Mouse (Mus musculus): ENCODE results near the gene Fkbp15. TPM values are rescaled to one million over a fixed set of nuclear protein-coding genes. Genes with fewer than 3 reads are reported as not detected.

Fkbp15 gene
- polyA plus RNA-seq, 1 experiment, result 22.1 TPM

DNA sequence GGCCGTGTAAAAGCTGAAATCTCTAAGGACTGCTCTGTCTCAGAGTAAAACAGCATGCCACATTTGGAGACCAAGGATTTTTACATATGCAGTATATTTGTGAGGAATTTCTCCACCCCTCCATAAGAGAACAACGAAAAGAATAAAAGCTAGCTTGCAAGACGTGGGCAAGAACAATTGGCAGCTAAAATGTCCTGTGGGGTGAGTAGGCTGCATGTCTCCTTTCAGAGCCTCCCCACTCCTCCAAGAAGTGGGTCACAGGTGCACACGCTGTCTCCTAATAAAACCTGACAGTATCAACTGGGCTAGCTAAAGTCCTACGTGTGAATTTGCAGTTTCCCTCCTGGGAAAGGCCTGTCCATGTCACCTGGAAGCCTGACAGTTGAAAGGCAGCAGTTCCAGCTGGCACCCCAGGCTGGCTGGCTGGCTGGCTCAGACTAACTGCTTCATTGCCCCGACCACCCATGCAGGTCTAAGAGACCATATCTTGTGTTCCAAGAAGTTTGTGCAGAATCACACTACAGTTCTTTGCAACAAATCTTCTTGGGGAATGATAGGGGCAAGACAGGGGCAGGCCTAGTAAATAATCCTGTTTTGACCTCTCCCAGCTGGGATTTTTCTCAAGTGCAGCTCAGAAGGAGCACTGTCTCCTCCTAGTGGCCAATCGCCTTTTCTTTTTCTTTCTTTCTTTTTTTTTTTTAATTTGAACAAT lies 97.1 kb downstream of the Fkbp15 start:
- no peaks in the 10 kb centered on the region for H3K9me3 ChIP-seq (replicated peaks; ENCODE audit: control insufficient read depth, insufficient read depth, low read length, poor library complexity, severe bottlenecking)
- no peaks in the 10 kb centered on the region for H3K36me3 ChIP-seq (ENCODE audit: control insufficient read depth, insufficient read depth, low read length, poor library complexity, severe bottlenecking)
- no peak overlapping the region for H3K4me3 ChIP-seq (ENCODE audit: low read depth, low read length)
- peaks cover 1% of the 10 kb centered on the region for H3K4me1 ChIP-seq (ENCODE audit: control insufficient read depth, insufficient read depth, low read length)
- H3K27me3 ChIP-seq (ENCODE audit: control insufficient read depth, insufficient read depth, low read length, poor library complexity, severe bottlenecking), result no peaks in the 10 kb centered on the region
- TF ChIP-seq EP300 (IDR thresholded peaks at IDR 0.05; ENCODE audit: insufficient read depth, low read depth, low read length) (no peak), POLR2A (IDR thresholded peaks at IDR 0.05; ENCODE audit: insufficient read depth, low read length) (no peak), CTCF (IDR thresholded peaks at IDR 0.05; ENCODE audit: low read depth, low read length) (no peak)
- no peak overlapping the region for H3K27ac ChIP-seq (ENCODE audit: insufficient read depth, low read length)
- no peak overlapping the region for H3K9ac ChIP-seq (ENCODE audit: low read depth, poor library complexity, severe bottlenecking)

DNA sequence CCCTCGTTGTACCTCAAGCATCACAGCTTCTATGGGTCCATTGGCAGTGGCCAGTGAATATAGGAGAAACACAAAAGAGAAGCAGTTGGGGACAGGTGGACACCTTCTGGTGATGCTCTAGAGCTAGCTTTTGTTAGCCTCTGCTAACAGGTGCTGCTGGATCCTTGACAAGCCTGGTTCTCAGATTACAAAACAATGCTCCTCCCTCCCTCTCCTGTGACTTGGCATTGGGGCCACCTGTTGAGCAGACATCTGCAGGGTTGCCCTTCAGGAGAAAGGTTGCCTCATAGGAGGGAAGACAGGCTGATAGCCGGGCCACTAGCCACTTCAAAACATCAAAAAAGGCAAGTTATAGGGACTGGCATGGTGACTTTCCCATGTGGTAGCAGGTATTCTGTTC lies 98.1 kb downstream of the Fkbp15 start, which contains the start of gene Slc31a2:
TSS of gene Slc31a2 (plus strand) at position 287 of the 400 bp plus-strand sequence.
- Histone ChIP-seq H3K27ac (ENCODE audit: insufficient read depth, low read length) (no peak within 1 kb of the TSS), H3K9me3 (replicated peaks; ENCODE audit: control insufficient read depth, insufficient read depth, low read length, poor library complexity, severe bottlenecking) (no peaks in the 10 kb centered on the region), H3K36me3 (ENCODE audit: control insufficient read depth, insufficient read depth, low read length, poor library complexity, severe bottlenecking) (no peaks in the 10 kb centered on the region), H3K9ac (ENCODE audit: low read depth, poor library complexity, severe bottlenecking) (no peak within 1 kb of the TSS), H3K4me3 (ENCODE audit: low read depth, low read length) (no peak within 1 kb of the TSS), H3K27me3 (ENCODE audit: control insufficient read depth, insufficient read depth, low read length, poor library complexity, severe bottlenecking) (no peaks in the 10 kb centered on the region), H3K4me1 (ENCODE audit: control insufficient read depth, insufficient read depth, low read length) (peaks cover 1% of the 10 kb centered on the region)
- TF ChIP-seq EP300 (IDR thresholded peaks at IDR 0.05; ENCODE audit: insufficient read depth, low read depth, low read length) (peak; percentile 84), POLR2A (IDR thresholded peaks at IDR 0.05; ENCODE audit: insufficient read depth, low read length) (no peak)

DNA sequence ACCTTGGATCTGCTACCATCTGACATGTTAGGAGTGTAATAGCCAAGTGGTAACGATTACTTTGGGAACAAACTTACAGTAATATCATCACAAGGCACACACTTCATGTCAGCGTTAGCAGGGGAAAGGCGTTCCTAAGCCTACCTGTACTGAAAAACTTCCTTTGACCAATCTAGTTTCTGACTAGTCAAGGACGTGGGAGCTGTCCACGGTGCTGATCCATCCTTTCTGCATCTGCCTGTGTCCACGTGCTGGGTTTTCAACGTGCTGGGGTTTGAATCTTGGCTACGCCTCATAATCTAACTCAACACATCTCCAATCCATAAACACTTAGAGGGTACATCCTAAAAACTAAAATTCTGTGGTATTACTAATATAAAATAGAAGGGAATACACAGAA lies 103.4 kb downstream of the Fkbp15 start:
- Histone ChIP-seq H3K4me3 (ENCODE audit: low read depth, low read length) (no peak overlapping the region), H3K36me3 (ENCODE audit: control insufficient read depth, insufficient read depth, low read length, poor library complexity, severe bottlenecking) (no peaks in the 10 kb centered on the region), H3K4me1 (ENCODE audit: control insufficient read depth, insufficient read depth, low read length) (no peaks in the 10 kb centered on the region), H3K27me3 (ENCODE audit: control insufficient read depth, insufficient read depth, low read length, poor library complexity, severe bottlenecking) (no peaks in the 10 kb centered on the region), H3K9me3 (replicated peaks; ENCODE audit: control insufficient read depth, insufficient read depth, low read length, poor library complexity, severe bottlenecking) (no peaks in the 10 kb centered on the region), H3K9ac (ENCODE audit: low read depth, poor library complexity, severe bottlenecking) (no peak overlapping the region), H3K27ac (ENCODE audit: insufficient read depth, low read length) (no peak overlapping the region)
- TF ChIP-seq POLR2A (IDR thresholded peaks at IDR 0.05; ENCODE audit: insufficient read depth, low read length) (no peak), EP300 (IDR thresholded peaks at IDR 0.05; ENCODE audit: insufficient read depth, low read depth, low read length) (0 out of 2 replicates have a peak, but pooled peaks have one; percentile 25), CTCF (IDR thresholded peaks at IDR 0.05; ENCODE audit: low read depth, low read length) (no peak)

DNA sequence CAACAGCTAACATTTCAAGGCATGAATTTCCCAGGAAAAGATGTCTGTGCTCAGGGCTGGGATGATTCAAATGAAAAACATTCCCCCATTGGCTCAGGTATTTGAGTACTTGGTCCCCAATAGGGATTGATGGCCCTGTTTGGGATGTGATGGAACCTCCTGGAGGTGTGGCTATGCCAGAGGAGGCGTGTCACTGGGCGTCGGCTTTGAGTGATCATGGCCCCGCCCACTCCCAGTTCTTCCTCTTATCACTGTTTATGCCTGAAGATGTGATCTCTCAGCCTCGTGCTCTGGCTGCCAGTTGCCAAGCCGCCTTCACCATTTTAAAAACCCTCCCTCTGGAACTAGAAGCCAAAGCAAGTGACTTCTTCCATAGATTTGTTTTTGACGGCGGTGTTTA lies 105.8 kb downstream of the Fkbp15 start:
- Histone ChIP-seq H3K9me3 (replicated peaks; ENCODE audit: control insufficient read depth, insufficient read depth, low read length, poor library complexity, severe bottlenecking) (no peaks in the 10 kb centered on the region), H3K9ac (ENCODE audit: low read depth, poor library complexity, severe bottlenecking) (no peak overlapping the region), H3K4me3 (ENCODE audit: low read depth, low read length) (no peak overlapping the region), H3K4me1 (ENCODE audit: control insufficient read depth, insufficient read depth, low read length) (peaks cover 2% of the 10 kb centered on the region), H3K27me3 (ENCODE audit: control insufficient read depth, insufficient read depth, low read length, poor library complexity, severe bottlenecking) (no peaks in the 10 kb centered on the region), H3K36me3 (ENCODE audit: control insufficient read depth, insufficient read depth, low read length, poor library complexity, severe bottlenecking) (no peaks in the 10 kb centered on the region), H3K27ac (ENCODE audit: insufficient read depth, low read length) (no peak overlapping the region)
- TF ChIP-seq CTCF (IDR thresholded peaks at IDR 0.05; ENCODE audit: low read depth, low read length) (no peak), EP300 (IDR thresholded peaks at IDR 0.05; ENCODE audit: insufficient read depth, low read depth, low read length) (no peak), POLR2A (IDR thresholded peaks at IDR 0.05; ENCODE audit: insufficient read depth, low read length) (no peak)

DNA sequence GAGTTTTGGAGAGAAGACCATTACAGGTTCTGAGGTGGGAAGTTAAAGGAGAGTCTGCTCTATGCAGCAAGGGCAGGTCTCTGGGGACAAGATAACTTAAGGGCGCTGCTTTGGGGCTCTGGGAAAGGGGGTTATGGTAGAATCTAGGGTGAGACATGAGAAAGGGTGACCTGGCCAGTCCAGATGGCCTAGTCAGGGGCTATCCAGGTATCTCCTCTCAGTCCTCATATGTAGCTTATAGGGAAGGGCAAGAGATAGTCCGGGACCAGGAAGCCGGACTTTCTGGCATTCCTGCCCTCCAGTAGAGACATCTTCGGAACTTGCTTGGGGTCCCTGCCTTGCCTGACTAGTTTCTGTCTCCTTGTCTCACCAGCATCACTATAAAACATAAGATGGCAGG lies 108.6 kb downstream of the Fkbp15 start:
- H3K4me1 ChIP-seq (ENCODE audit: control insufficient read depth, insufficient read depth, low read length), result peaks cover 7% of the 10 kb centered on the region
- no peaks in the 10 kb centered on the region for H3K9me3 ChIP-seq (replicated peaks; ENCODE audit: control insufficient read depth, insufficient read depth, low read length, poor library complexity, severe bottlenecking)
- TF ChIP-seq EP300 (IDR thresholded peaks at IDR 0.05; ENCODE audit: insufficient read depth, low read depth, low read length), result no peak
- TF ChIP-seq CTCF (IDR thresholded peaks at IDR 0.05; ENCODE audit: low read depth, low read length), result no peak
- no peak for TF ChIP-seq POLR2A (IDR thresholded peaks at IDR 0.05; ENCODE audit: insufficient read depth, low read length)
- H3K9ac ChIP-seq (ENCODE audit: low read depth, poor library complexity, severe bottlenecking), result no peak overlapping the region
- no peaks in the 10 kb centered on the region for H3K36me3 ChIP-seq (ENCODE audit: control insufficient read depth, insufficient read depth, low read length, poor library complexity, severe bottlenecking)
- no peaks in the 10 kb centered on the region for H3K27me3 ChIP-seq (ENCODE audit: control insufficient read depth, insufficient read depth, low read length, poor library complexity, severe bottlenecking)
- H3K27ac ChIP-seq (ENCODE audit: insufficient read depth, low read length), result no peak overlapping the region
- H3K4me3 ChIP-seq (ENCODE audit: low read depth, low read length), result no peak overlapping the region

DNA sequence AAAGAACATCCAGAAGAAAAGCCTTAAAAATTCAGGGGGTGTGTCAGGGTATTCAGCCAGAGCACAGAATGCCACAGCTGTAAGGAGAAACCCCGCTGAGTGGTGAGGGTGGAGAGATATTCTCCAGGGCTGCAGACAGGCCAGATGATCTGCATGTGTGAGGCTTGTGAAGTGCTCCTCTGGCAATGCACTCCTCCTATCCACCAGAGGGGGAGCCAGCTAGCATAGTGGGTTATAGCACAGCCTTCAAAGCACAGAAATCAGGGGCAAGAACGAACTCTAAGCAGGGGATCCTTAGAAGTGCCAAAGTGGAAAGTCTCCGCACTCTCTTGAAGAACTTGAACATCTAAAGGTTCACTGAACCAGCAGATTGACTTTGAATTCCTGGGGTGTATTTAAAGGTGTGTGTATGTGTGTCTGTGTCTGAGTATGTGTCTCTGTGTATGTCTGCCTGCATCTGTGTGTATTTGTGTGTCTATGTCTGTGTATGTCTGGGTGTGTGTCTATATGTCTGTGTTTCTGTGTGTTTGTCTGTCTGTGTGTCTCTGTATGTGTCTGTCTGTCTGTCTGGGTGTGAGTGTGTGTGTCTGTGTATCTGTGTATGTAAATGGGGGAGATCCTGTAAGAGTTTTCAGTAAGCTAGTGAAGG lies 109.3 kb downstream of the Fkbp15 start:
- TF ChIP-seq EP300 (IDR thresholded peaks at IDR 0.05; ENCODE audit: insufficient read depth, low read depth, low read length) (peak; percentile 88), CTCF (IDR thresholded peaks at IDR 0.05; ENCODE audit: low read depth, low read length) (peak; percentile 70), POLR2A (IDR thresholded peaks at IDR 0.05; ENCODE audit: insufficient read depth, low read length) (no peak)
- H3K9me3 ChIP-seq (replicated peaks; ENCODE audit: control insufficient read depth, insufficient read depth, low read length, poor library complexity, severe bottlenecking), result no peaks in the 10 kb centered on the region
- peaks cover 7% of the 10 kb centered on the region for H3K4me1 ChIP-seq (ENCODE audit: control insufficient read depth, insufficient read depth, low read length)
- H3K36me3 ChIP-seq (ENCODE audit: control insufficient read depth, insufficient read depth, low read length, poor library complexity, severe bottlenecking), result no peaks in the 10 kb centered on the region
- H3K27ac ChIP-seq (ENCODE audit: insufficient read depth, low read length), result peak overlapping the region; percentile 76
- no peaks in the 10 kb centered on the region for H3K27me3 ChIP-seq (ENCODE audit: control insufficient read depth, insufficient read depth, low read length, poor library complexity, severe bottlenecking)
- H3K4me3 ChIP-seq (ENCODE audit: low read depth, low read length), result no peak overlapping the region
- no peak overlapping the region for H3K9ac ChIP-seq (ENCODE audit: low read depth, poor library complexity, severe bottlenecking)

Other genes starting within 250 kb of the Fkbp15 start
- not detected in 2 replicates for gene Mup21, start 209.7 kb downstream of the Fkbp15 start, polyA plus RNA-seq (2011; ENCODE audit: insufficient read depth, insufficient read length, low read depth, missing spikeins)
- gene Zfp37, start 129.5 kb downstream of the Fkbp15 start, polyA plus RNA-seq (2011; ENCODE audit: insufficient read depth, insufficient read length, low read depth, missing spikeins), result 7.3 and 12.7 TPM in 2 replicates
- gene Slc31a2, start 98.0 kb downstream of the Fkbp15 start, polyA plus RNA-seq (2011; ENCODE audit: insufficient read depth, insufficient read length, low read depth, missing spikeins), result 7.8 and 8.5 TPM in 2 replicates
- gene Slc31a1, start 179 bp upstream of the Fkbp15 start, polyA plus RNA-seq (2011; ENCODE audit: insufficient read depth, insufficient read length, low read depth, missing spikeins), result 56.2 and 56.8 TPM in 2 replicates
- gene Cdc26, start 48.1 kb upstream of the Fkbp15 start, polyA plus RNA-seq (2011; ENCODE audit: insufficient read depth, insufficient read length, low read depth, missing spikeins), result 61.9 and 69.0 TPM in 2 replicates
- gene Prpf4, start 48.2 kb upstream of the Fkbp15 start, polyA plus RNA-seq (2011; ENCODE audit: insufficient read depth, insufficient read length, low read depth, missing spikeins), result 27.7 and 29.2 TPM in 2 replicates
- not detected in 2 replicates for gene Rnf183, start 74.7 kb upstream of the Fkbp15 start, polyA plus RNA-seq (2011; ENCODE audit: insufficient read depth, insufficient read length, low read depth, missing spikeins)
- 14.8 and 16.7 TPM in 2 replicates for gene Wdr31, start 110.3 kb upstream of the Fkbp15 start, polyA plus RNA-seq (2011; ENCODE audit: insufficient read depth, insufficient read length, low read depth, missing spikeins)
- gene Bspry, start 119.5 kb upstream of the Fkbp15 start, polyA plus RNA-seq (2011; ENCODE audit: insufficient read depth, insufficient read length, low read depth, missing spikeins), result 18.5 and 18.9 TPM in 2 replicates
- 0.51 and 0.75 TPM in 2 replicates for gene Hdhd3, start 142.9 kb upstream of the Fkbp15 start, polyA plus RNA-seq (2011; ENCODE audit: insufficient read depth, insufficient read length, low read depth, missing spikeins)
- 26.9 and 37.3 TPM in 2 replicates for gene Alad, start 159.4 kb upstream of the Fkbp15 start, polyA plus RNA-seq (2011; ENCODE audit: insufficient read depth, insufficient read length, low read depth, missing spikeins)
- 32.3 and 34.0 TPM in 2 replicates for gene Pole3, start 164.5 kb upstream of the Fkbp15 start, polyA plus RNA-seq (2011; ENCODE audit: insufficient read depth, insufficient read length, low read depth, missing spikeins)
- gene 4933430I17Rik, start 164.8 kb upstream of the Fkbp15 start, polyA plus RNA-seq (2011; ENCODE audit: insufficient read depth, insufficient read length, low read depth, missing spikeins), result 1.3 and 1.5 TPM in 2 replicates
- 15.3 and 17.8 TPM in 2 replicates for gene Rgs3, start 199.3 kb upstream of the Fkbp15 start, polyA plus RNA-seq (2011; ENCODE audit: insufficient read depth, insufficient read length, low read depth, missing spikeins)